Mouse (Mus musculus) olfactory bulb, adult 2 months (tissue): ENCODE data around the gene Col6a4. TPM values are rescaled to one million over a fixed set of nuclear protein-coding genes. Genes with fewer than 3 reads are reported as not detected.

ENCODE experiments used
- H3K27ac ChIP-seq: fragments of 200-500 bp; 2 replicates; pipeline ENCODE4 v1.5.1; 2012; ENCODE audit warnings: low read depth, low read length; ENCODE audit not compliant: insufficient read depth
- H3K4me1 ChIP-seq: fragments of 200-500 bp; 2 replicates; pipeline ENCODE4 v1.6.1; 2012; ENCODE audit warnings: low read length; ENCODE audit not compliant: control insufficient read depth, insufficient read depth
- H3K4me3 ChIP-seq: fragments of 200-500 bp; 2 replicates; pipeline ENCODE4 v1.5.1; 2012; ENCODE audit warnings: mild to moderate bottlenecking, low read depth, low read length, moderate library complexity; ENCODE audit not compliant: insufficient read depth
- CTCF ChIP-seq: fragments of 200-500 bp; IDR thresholded peaks from 2 replicates; pipeline ENCODE4 v1.5.1; 2012; ENCODE audit warnings: low read depth, mild to moderate bottlenecking, low read length, moderate library complexity; ENCODE audit not compliant: insufficient read depth
- POLR2A ChIP-seq: fragments of 200-500 bp; IDR thresholded peaks from 2 replicates; pipeline ENCODE4 v1.6.1; 2012; ENCODE audit warnings: mild to moderate bottlenecking, low read depth, low read length, moderate library complexity; ENCODE audit not compliant: insufficient read depth
- WGBS: fragments of 180-500 bp; shearing (Covaris S2); methylation state at CpG from one replicate; pipeline ENCODE4 v1.1.7; 2018; 5-methylcytosine and 5-hydroxymethylcytosine counted together
- polyA plus RNA-seq: library from polyadenylated mRNA; stranded (reverse); fragments of >200 nt; gene quantifications from 2 replicates; pipeline ENCODE4 v1.2.4, GENCODE M21; 2012; ENCODE audit warnings: low replicate concordance; ENCODE audit not compliant: missing spikeins, insufficient read depth, insufficient read length

The Col6a4 gene
- polyA plus RNA-seq, 1 experiment, result not detected

GRCm38 (mm10) chr9:105976871-105977270 lies 119.7 kb downstream of the Col6a4 start:
- TF ChIP-seq POLR2A (no peak), CTCF (no peak)
- H3K4me1 ChIP-seq, result no peaks in the 10 kb centered on the region
- no peak overlapping the region for H3K27ac ChIP-seq
- 44% methylated on average over 13 of the region's 13 CpGs for WGBS
- H3K4me3 ChIP-seq, result no peak overlapping the region

- TF ChIP-seq CTCF (no peak), POLR2A (no peak)
- Histone ChIP-seq H3K4me1 (no peaks in the 10 kb centered on the region), H3K4me3 (no peak overlapping the region), H3K27ac (no peak overlapping the region)
- WGBS, result 74% methylated on average over 6 of the region's 6 CpGs
Observed at GRCm38 (mm10) chr9:105976314-105976713, 120.3 kb downstream of the Col6a4 start.

- Histone ChIP-seq H3K4me1 (no peaks in the 10 kb centered on the region), H3K27ac (no peak overlapping the region), H3K4me3 (no peak overlapping the region)
- 91% methylated on average over 1 of the region's 1 CpGs for WGBS
- TF ChIP-seq CTCF (no peak), POLR2A (no peak)
Observed at GRCm38 (mm10) chr9:105973736-105974135, 122.8 kb downstream of the Col6a4 start.

GRCm38 (mm10) chr9:105972031-105972430 lies 124.6 kb downstream of the Col6a4 start:
- H3K4me3 ChIP-seq, result no peak overlapping the region
- no peaks in the 10 kb centered on the region for H3K4me1 ChIP-seq
- TF ChIP-seq POLR2A (no peak), CTCF (no peak)
- H3K27ac ChIP-seq, result no peak overlapping the region
- 94% methylated on average over 3 of the region's 3 CpGs for WGBS

- no peak for TF ChIP-seq POLR2A
- no peak for TF ChIP-seq CTCF
- H3K4me1 ChIP-seq, result no peaks in the 10 kb centered on the region
- H3K4me3 ChIP-seq, result no peak overlapping the region
- WGBS, result 89% methylated on average over 14 of the region's 14 CpGs
- H3K27ac ChIP-seq, result no peak overlapping the region
Observed at GRCm38 (mm10) chr9:105971351-105971894, 125.2 kb downstream of the Col6a4 start.

GRCm38 (mm10) chr9:105970901-105971300 lies 125.7 kb downstream of the Col6a4 start:
- Histone ChIP-seq H3K27ac (no peak overlapping the region), H3K4me3 (no peak overlapping the region), H3K4me1 (no peaks in the 10 kb centered on the region)
- TF ChIP-seq CTCF (no peak), POLR2A (no peak)
- WGBS, result 85% methylated on average over 5 of the region's 5 CpGs

GRCm38 (mm10) chr9:105967976-105968375 lies 128.6 kb downstream of the Col6a4 start:
- TF ChIP-seq POLR2A (no peak), CTCF (no peak)
- Histone ChIP-seq H3K27ac (no peak overlapping the region), H3K4me1 (peaks cover 5% of the 10 kb centered on the region), H3K4me3 (no peak overlapping the region)
- WGBS, result 80% methylated on average over 5 of the region's 5 CpGs

GRCm38 (mm10) chr9:105960533-105960932 lies 136.1 kb downstream of the Col6a4 start, which contains the start of gene Col6a5:
Gene Col6a5, minus strand, starts transcription at chr9:105960643.
- H3K27ac ChIP-seq, result no peak within 1 kb of the TSS
- peaks cover 12% of the 10 kb centered on the region for H3K4me1 ChIP-seq
- H3K4me3 ChIP-seq, result no peak within 1 kb of the TSS
- WGBS, result 35% methylated on average over 13 of the region's 13 CpGs
- TF ChIP-seq CTCF, result no peak

GRCm38 (mm10) chr9:105959116-105959515 lies 137.5 kb downstream of the Col6a4 start:
- no peak overlapping the region for H3K4me3 ChIP-seq
- H3K27ac ChIP-seq, result no peak overlapping the region
- TF ChIP-seq CTCF (no peak), POLR2A (no peak)
- 95% methylated on average over 1 of the region's 1 CpGs for WGBS
- peaks cover 8% of the 10 kb centered on the region for H3K4me1 ChIP-seq

- H3K4me1 ChIP-seq, result no peaks in the 10 kb centered on the region
- no peak overlapping the region for H3K4me3 ChIP-seq
- TF ChIP-seq POLR2A, result no peak
- TF ChIP-seq CTCF, result no peak
- H3K27ac ChIP-seq, result no peak overlapping the region
- 30% methylated on average over 1 of the region's 1 CpGs for WGBS
Observed at GRCm38 (mm10) chr9:105949755-105950154, 146.8 kb downstream of the Col6a4 start.
